Mouse (Mus musculus): Measurements from ENCODE around the gene Tm9sf3.
A peak's percentile ranks its signal among the peaks of the same experiment; 100 is the strongest.

Gene Tm9sf3

DNA sequence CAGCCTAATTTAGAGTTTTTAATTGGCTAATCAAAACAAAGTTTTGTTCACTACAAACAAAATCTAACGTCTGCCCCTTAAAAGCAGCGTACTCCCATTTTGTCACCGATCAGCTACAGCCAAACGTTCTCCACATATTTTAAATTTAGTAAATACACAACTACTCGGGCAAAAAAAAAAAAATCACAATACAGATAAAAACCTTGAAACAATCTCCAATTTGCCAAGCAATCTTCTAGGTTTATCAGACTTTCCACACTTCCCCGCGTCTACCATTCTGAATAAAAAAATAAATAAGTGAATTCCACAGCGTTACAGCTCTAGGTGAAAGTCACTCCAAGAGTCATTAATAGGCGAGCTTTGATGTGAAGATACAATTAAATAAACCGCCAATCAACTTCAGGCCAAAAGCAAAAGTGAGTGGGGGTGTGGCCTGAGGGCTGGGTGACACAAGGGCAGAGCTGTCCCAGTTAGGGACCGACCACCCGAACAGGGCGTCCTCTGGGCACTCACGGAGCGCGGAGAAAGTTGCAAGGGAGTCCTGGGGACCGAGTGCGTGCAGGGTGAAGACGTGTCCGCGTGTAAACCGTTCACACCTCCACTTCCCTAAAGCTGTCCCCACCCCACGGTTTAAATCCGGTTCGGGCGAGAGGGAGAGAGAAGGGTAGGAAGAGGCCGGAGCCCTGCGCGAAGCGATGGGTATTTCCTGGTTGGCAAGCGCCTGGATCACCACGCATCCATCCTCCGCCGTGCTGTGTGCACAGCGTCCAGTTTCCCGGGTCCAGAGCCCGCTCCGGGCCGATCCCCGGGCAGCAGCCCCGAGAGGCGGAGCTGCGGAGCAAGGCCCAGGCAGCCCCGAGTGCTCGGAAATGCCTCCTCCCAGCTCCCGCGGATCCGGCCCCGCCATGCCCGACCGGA is 826 bp downstream of the Tm9sf3 start:
- DNase-seq = peak; percentile 60 to 70

DNA sequence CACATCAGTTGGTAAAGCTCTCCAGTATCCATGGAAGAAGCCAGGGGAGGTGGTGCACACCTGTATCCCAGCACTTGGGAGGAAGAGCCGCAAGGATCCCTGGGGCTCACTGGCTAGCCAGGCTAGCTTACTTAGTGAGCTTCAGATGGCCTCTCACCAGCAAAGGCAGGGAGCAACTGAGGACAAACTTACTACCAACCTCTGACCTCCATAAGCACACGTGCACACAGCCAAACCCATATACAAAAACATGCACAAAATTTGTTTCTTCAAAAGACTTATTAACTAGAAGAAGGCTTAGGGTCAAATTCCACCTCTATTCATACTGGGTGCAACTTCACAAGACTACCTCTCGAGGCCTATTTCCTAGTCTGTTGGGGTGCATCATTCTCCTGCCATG is 3.1 kb downstream of the Tm9sf3 start:
- DNase-seq = no peak

DNA sequence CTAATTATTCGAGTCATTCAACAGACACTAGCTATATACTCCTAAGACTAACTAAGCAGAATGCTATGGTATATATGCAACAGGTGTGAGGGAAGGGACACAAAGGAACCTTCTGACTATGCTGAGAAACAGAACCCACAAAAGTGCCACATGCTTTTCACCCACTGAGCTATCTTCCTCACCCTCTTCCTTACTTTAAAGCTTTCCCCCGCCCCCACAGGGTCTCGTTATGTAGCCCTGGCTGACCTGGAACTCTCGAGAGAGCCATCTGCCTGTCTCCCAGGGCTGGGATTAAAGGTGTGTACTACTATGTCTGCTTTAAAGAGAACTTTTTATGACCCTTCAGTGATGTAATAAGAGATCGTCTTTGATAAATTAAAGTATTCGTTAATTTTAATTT is 4.5 kb downstream of the Tm9sf3 start:
- DNase-seq = no peak

DNA sequence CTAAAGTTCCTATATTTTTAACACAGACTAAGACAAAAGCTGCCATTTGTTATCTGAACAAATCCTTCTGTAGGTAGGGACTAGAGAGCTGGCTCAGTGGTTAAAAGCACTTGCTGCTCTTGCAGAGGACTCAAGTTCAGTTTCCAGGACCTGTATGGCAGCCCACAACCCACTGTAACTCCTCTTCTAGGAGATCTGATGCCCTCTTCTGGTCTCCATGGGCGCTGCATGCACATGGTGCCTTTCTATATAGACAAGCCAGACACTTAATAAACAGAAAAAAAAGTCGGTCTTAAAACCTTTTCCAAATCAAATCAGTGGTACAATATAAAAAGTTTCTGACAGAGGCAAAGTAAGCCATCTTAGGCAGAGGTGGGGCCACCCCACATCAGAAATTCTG is 5.1 kb downstream of the Tm9sf3 start:
- peak; percentile 28 for DNase-seq

DNA sequence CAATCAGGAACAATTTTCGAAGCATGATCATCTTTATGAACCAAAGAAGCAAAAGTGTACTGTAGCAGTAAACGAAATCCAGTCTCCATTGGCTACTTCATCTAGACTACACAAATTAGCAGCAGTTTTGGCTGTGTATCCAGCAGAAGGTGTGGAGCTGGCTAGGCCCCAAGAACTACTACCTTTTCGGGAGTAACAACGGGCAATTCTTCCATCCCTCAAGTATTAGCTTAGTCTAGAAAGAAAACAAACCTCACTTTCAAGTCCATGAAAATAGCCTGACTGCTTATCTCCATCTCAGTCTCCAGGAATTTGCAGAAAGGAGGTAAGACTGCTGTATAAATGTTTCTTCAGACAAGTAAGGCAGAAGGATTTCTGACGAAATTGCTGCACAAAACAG is 9.2 kb downstream of the Tm9sf3 start:
- no peak for DNase-seq

DNA sequence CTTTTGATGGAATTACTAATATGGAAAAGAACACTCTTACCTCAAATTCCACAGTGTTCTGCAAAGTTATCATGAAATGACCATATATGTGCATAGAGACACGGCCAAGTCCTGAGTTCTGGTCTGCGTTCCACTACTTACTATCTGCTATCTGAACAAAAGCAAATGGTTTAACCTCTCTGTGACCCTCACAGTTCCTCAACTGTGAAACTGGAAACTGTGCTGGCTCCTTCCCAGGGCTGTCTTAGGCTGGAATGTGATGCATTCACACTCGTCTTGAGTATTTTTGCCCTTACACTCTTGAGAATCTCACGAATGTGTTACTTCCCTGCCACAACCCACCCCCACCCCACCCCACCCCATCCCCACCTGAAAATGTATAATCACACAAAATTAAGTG is 14.8 kb downstream of the Tm9sf3 start:
- DNase-seq = no peak

DNA sequence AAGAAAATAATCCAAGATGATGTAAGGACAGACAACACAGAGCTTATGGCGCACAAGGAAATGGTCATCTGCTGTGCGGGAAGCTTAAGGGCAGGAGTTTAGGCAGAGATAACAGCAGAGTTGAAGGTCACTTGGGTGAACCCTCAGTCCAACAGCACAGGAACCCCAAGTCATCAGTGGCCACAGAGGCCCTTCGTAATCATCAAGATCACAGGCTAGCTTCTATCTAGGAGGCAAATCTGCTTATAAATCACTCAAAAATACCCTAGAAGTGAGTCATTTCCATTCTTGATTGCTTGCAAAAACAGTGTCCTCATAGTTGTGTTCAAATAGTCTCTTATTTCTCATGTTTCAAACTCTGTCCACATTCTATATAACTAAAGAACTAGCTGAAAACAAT is 15.5 kb downstream of the Tm9sf3 start:
- no peak for DNase-seq

DNA sequence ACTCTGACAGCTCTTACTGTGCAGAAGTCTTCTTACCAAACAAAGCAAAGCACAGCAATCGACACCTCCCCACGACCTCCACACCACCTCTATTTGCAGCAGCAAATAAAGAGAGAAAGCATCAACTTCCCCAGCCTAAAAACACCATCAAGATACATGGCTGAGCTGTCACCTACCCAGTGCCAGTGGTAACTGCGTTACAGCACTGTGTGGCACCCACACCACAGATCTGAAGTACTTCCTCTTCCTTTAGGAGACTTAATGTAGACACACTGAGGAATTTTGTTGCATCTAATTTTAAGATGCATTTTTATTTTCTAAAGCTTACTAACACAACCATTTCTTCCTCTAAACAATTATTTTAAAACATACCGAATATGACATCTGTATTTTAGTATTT is 17.5 kb downstream of the Tm9sf3 start:
- DNase-seq = no peak

DNA sequence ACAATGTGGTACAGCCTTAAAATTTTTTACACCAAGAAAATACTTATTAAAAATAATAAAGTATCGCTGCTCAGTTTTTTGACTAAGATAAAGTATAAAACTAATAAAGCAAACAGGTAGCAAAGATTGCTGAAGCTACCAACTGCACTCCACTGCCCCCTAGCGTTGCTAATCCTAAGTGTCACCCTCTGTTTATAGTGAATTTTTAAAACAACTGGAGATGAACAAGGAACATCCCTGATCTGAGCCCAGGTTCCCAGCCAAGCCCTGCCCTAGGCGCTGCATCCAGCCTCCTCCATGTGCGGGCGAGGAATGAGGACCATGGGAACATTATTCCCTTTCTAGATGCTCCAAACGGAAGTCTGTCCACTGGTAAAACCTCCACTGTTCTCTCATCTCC is 19.2 kb downstream of the Tm9sf3 start:
- peak; percentile 42 to 53 for DNase-seq

DNA sequence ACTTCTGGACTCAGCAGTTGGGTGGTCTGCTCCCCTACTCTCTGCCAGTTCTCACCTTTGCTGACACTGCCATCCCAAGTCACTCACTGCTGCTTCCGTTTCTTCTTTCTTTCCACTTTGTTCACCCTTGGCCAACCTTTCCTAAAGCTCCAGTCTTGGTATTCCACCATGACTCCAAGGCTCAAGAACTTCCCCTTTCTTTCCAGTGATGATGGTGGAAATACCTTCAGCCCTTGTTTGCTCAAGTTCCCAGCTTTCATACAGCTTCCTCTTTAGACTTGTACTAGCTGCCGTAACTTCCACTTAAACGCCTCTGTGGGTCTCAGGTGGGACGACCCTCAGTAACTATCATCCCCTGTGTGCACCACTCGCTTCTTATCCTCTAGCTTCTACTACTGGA is 21.8 kb downstream of the Tm9sf3 start:
- DNase-seq = no peak

DNA sequence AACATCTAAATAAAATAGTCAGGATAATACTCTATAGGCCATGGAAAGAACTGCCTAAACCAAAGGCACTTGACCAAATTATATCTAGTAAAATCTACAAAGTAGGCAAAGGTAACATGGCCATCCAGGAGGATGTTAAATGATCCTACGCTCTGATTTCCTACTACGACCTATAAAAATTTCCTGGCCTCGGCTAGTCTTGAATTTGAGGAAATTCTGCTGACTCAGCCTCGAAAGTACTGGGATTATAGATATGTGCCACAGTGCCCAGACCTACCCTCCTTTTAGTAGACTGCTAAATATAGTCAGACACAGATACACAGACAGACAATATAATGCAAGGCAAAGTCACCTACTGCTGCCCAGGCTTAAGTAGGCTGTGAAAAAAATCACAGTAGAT is 30.1 kb downstream of the Tm9sf3 start:
- DNase-seq = no peak

DNA sequence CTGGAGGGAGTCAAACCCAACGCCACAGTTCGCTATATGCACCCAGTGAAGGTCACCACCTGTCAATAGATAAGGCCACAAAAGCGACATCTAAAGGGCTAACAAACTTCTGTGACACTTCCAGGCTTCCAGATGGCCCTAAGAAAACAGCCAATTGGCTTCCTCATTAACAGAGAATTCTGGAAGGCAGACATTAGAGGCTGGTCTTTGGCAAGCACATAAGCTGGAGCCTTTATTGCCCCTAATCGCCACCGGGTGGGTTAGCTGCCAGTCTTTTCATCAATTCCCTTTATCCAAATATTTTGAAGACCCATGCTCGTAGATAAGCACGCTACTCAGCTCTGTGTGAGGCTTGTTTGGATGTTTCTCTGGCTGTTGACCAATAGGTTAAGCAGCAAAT is 55.5 kb downstream of the Tm9sf3 start:
- DNase-seq = no peak

DNA sequence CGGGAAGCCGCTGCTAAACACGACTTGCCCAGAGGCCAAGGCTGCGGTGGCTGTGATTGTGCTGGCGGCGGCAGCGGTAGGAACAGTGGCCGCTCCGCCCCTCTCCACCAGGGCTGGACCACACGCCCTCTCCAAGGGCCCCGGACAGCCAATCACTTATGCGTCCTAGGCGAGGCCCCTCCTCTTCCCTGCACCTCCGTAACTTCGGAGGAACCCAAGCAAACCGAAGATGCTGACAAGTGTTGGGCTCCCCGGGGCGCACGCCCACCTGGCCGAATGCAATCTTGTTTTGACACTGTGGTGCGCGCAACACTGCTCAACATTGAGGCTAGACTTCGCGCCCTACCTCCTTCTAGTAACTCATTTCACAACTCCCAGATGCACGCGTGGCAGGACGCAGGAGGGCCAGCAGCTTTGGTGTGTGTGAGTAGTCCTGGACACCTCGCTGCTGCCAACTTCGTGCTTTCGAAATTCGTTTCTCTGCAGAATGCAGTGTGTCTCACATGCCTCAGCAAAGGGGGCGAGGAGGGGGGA is 56.9 kb downstream of the Tm9sf3 start, which contains the start of gene Tll2:
Tll2 (minus strand) TSS at position 25 of the 534 bp plus-strand sequence.
- DNase-seq = no peak

DNA sequence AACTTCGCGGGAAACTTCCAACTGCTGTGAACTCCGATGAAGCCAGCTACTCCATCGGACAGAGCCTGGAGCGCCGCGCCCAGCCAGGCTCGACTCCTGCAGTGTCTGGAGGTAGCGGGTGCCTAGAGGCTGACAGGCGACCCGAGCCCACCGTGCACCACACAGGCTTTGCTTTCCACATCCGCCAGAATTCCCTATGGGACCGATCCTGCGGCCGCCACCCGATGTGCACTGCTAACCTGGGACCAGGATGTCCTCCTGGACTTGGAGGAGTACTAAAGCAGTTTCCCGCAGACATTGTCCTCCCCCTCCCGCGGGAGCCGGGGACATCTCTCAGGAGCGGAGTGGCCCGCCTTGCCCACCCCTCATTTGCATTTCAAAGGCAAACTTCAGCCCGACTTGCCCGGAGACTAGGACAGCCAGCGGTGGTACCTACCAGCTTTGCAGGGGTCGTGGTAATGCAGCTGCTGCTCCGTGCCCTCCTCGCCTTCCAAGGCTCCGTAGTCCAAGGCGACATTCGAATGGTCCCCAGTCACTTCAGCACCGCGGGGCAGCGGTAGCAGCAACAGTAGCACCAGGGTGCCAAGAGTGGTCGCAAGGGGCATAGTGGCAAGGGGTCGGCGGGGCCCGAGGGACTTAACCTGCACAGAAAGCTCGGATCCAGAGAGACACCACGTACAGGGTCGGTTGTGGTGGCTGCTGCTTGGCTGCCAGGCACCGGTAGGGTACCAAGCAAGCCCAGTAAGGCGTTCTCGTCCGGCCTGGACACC is 57.6 kb downstream of the Tm9sf3 start:
- no peak for DNase-seq

DNA sequence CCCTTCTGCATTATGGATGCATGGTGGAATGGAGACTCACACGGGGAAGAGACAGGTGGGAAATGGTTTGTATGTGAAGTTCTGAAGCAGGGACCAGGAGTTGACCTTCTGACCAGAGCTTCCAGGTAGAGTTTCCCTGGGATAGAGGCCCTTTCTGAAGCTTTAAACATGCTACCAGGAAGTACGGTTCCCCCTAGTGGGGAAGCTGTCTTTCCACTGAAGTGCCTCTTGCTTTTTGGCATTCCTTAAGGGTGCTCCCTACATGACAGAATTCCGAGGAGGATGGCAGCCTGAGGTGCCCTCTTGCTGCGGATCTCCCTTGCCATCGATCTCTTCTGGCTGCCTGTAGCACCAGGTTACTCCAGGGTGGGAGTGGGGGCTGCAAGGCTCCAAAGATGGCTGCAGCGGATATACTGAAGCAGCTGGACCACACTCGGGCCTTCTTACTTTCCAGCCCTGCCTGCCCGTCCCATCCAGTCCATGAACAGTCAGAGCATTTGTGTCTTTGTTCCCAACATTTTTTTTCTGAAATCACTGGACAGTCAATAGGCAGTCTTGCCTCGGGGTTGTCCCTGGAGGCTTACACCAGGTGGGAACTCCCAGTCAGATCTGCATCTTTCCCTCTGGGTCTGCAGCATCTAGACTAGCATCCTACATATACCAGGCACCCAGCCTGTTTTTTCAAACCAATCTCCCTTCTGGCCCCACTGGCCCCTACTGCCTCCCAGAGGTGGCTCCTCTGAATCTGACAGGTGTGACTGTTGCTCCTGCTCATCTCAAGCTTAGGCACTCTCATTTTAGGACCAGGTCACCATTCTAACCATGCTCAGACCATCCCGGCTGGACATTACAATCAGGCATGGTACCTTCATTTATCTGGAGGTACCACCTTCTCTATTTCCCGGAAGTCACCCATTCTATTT is 59.4 kb downstream of the Tm9sf3 start:
- DNase-seq = no peak

DNA sequence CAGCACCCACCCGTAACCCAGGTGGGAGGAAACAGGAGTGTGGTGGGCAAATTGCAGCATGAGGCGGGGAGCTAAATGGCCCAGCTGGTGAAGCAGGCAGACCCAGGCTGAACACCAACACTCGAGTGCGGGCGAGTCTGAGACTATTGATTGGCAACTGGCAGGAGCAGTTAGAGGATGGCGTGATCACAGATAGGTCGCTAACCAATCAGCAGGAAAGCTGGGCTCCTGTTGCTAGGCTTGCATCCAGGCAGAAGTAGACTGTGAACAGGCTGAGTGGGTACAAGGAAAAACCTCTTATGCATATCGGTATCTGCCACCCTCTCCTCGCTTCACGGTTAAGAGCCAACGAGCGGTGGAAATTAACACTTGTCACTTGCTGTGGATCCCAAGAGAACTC is 66.2 kb downstream of the Tm9sf3 start:
- DNase-seq = no peak

DNA sequence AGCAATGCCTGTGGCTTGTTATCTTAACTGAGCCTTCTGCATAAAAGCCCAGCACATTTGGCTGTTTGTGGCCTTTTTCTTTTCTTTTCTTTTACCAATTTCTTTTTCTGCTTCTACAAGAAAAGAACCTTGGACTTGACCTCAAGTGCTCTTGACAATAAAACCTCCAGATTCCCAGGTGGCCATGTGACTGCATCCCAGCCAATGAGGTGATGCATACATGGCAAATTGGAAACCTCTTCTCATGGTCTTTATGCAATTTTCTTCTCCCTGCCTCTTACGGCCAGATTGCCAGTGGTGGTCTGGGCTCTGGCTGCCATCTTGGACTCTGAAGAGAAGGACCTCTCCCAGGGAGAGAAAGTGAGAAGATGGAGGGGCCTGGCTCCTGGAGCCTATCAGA is 70.4 kb downstream of the Tm9sf3 start:
- no peak for DNase-seq

DNA sequence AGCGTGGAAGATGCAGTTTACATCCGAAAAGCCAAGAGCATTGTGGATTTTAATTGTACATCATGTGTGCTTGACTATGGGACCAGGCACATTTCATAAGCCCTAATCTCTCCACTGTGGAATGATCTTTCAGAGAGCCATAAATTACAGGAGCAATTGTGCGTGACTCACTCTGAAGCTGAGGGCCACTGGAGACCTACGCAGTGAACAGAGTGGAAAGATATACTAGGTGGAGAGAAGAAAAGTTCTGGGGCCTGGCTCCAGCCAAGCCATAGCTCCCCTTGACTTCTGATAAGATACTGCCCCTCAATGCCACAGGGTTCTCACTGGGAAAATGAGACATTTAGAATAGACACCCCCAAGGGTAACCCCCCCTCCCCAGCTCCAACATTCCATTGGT is 70.8 kb downstream of the Tm9sf3 start:
- no peak for DNase-seq

DNA sequence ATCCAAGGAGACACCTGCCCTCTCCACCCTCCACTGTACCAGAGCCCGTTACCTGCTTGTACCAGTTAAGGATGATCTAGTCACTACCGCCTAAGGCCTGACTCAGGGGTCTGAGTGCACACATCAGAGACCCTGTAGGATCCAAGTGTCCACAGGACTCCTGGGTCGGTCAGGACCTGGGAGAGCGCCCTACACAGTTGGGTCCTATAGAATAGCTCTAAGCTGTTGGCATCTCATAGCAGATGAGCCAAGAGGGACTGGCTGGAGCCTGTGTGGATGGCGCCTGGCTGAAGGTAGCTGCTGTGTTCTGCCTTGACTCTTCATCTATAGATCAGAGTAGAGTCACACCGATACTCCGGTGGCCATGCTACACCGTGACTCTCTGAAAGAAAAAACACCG is 72.1 kb downstream of the Tm9sf3 start:
- DNase-seq = no peak

DNA sequence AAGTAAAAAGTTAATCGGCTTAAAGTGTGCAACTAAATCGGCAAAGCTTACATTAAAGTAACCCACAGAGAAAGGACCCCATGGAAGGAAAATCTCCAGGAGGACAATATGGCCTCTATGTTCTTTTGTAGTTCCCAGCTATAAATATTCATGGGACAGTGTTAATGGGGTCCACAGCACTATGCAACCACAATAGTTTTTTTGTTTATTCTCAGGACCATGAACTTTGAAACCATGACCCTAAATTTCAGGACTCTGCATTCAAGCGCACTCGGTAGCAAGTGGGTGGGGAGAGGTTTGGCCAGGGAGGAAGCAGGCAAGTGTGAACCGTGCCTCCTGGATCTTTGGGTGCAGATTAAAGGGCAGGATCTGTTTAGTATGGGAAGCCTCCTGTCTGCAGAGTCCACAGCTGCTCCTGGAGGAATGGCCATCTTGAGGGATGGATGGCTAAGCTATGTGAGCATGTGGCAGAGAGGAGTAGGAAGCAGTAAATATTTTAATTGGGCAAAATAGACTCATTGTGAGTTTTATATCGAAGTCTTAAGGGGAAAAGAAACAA is 72.8 kb downstream of the Tm9sf3 start:
- DNase-seq = no peak

DNA sequence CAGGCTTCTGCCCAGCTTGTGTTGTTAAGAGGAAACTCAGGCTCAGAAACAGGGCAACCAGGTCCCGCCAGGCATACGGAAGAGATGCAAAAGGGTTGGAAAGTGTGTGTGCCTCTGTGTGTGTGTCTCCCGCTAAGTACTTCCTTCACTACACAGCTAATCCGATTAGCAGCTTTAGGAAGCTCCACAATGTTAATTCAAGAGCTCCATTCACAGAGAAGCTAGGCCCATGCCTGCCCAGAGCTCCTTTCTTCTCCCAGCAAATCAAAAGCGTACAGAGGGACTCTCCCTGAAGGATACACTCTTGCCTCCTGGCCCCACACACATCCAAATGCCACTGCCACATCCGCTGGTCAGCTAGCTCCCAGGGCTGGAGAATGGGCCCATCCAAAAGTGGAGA is 86.5 kb downstream of the Tm9sf3 start:
- DNase-seq = no peak

DNA sequence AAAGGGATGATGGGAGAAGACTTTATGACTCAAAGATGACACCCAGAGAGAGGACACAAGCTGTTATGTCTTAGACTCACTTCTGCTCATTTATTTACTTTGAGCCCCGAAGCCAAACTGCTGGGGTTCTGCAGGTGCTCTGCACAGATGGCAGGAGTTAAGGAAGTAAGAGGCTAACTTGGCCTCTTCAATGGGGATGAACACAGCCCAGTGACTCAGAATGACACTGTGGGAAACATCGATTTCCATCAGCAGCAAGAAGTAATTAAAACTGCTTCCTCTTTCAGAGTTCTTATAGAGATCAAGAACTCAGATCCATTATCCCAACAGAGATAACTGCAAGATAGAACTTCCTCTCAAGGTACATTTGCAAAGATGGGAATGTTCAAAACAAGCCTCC is 86.9 kb downstream of the Tm9sf3 start:
- no peak for DNase-seq

DNA sequence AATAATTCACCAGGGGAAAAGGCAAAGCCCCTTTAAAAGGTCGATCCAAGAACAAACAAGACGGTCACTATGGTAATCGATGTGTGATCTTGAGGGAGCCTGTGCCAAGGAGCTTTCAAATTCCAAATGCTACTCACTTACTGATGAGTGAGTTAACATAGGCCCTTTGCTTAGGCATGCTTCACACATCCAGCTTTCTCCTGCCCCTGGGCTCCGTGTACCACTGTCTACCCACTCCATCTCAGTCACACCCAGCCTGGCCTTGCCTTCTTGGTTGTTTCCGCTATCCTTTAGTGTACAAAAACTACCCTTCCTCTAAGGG is 97.9 kb downstream of the Tm9sf3 start:
- no peak for DNase-seq

Data from cerebellum, postnatal 36 days (tissue).